Mouse (Mus musculus): ENCODE measurements at regions not wholly inside any gene's neighbourhood (a gene's known extent, or its start where the extent isn't known, plus 50 kb on each side); places are given as distances from the start of the nearest gene placed in this dataset.
A peak's percentile ranks its signal among the peaks of the same experiment; 100 is the strongest.

DNA sequence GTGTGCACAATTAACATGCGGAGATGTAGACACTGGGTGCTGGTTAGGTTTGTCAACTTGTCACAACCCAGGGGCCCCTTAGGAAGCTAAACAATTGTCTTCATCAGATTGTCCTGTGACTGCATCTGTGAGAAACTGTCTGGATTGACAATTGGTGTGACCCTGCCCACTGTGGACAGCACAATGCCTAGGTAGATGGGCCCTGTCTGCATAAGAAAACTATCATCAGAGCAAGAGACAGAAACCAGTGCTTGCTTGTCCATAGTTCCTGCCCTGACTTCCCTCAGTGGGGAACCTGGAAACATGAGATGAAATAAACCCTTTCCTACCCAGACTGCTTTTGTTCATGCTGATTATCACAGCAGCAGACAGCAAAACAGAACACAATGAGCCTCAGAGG, 63.5 kb upstream of the Tyw5 start:
- no peak for DNase-seq (ENCODE audit: low read depth, low spot score)

DNA sequence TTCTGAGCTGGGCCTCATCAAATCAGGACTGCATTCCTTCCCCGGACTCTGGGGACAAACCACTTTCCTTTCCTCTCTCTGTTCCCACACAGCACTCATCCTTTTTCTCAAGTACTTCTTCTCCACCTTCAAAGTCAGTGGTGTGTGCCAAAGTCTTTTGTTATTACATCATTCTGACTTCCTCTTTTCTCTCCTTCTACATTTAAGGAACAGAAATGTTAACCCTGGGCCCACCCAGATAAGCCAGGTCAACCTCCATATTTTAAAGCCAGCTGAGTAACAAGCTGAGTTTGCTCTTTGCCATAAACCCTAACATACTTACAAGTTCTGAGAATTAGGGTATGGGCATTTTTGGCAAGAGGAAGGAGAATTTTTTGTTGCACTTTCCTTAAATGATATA, 65.3 kb upstream of the Tyw5 start:
- no peak for DNase-seq (ENCODE audit: low read depth, low spot score)

DNA sequence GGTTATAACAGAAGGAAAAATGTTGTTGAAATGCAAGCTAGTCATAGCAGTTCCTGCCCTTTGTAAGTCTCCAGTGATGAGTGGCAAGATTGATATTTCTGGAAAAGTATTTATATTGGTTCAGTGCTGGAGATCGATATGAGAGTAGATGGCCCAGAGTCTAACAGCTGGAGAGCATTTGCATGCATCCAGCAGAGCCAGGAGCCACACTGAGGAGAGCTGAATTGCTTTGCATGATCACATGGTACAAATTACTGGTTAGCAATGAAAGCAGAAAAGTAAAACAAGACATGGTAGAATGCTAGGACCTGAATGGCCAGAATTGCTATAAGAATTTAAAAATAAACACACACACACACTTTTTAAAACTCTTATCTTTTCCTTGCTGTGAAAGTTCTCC, 70.8 kb upstream of the Tyw5 start:
- DNase-seq (ENCODE audit: low read depth, low spot score): no peak

DNA sequence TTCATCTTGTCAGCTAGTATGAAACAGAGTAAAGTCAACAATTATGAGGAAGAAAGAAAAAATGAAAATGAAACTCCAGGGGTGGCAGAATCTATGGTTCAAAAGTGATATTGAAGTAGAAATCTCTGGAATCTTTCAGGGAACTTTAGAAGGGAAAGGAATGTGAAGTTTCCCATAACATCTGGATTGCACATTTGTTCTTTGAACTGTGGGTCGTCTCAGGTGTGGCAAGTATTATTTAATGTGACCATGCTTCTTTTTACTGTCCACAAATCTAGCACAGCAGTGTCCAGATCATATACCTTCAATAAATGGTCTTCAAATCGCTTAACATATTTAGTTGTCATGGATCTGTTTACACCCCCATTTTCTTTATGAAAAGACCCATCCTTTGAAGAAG, 71.2 kb upstream of the Tyw5 start:
- DNase-seq (ENCODE audit: low read depth, low spot score): no peak

DNA sequence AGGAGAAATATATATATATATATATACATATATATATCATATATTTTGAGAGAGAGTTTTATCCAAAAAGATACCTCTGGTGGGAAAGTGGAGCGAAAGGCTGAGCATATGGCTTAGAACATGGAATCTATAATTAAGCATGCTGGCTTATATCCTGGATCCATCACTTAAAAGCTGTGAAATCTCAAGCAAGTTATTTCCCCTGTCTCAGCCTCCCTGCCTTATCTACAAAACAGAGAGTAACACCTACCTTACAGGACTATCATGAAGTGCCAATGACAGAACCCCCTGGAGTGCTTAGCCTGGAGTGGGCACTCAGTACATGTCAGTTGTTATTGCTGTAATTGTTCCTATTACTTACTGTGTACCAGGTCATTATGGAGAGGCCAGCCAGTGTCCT, 71.9 kb upstream of the Tyw5 start:
- DNase-seq (ENCODE audit: low read depth, low spot score): no peak

DNA sequence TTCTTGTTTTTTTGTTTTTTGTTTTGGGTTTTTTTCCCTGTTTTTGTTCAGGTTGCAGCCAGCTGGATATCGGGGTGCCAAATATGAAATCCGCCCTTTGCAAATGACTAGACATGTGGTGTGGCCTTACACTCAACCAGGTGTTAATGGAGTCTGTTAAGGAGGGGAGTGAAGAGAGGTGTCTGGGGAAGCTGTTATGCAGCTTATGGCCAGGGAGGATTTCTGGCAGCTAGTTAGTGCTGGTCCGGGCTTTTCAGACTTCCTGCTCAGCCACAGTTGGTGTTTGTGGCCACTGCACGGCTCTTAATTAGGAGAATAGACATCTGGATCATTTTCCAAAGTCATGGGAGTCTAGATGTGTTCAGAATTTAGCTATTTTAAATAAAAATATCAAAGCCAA, 72.7 kb upstream of the Tyw5 start:
- DNase-seq (ENCODE audit: low read depth, low spot score): no peak

DNA sequence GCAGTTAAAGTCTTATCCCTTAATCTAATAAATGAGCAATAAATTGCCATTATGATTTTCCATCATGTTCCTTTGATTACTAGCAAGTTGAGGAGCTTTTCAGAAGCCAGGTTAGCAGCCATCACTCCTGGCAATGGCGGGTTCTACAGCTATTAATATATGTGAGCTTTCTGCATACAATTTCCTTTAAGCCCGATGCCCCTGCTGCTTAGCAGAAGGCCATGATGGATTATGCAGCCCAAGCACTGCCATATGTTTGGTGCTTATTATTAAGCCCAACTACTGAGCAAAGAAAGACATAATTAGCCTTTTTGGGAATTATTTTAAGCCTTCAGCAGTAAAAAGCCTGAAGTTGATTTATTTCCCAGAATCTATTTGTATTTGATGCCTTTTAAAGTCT, 82.3 kb upstream of the Tyw5 start:
- no peak for DNase-seq (ENCODE audit: low read depth, low spot score)

DNA sequence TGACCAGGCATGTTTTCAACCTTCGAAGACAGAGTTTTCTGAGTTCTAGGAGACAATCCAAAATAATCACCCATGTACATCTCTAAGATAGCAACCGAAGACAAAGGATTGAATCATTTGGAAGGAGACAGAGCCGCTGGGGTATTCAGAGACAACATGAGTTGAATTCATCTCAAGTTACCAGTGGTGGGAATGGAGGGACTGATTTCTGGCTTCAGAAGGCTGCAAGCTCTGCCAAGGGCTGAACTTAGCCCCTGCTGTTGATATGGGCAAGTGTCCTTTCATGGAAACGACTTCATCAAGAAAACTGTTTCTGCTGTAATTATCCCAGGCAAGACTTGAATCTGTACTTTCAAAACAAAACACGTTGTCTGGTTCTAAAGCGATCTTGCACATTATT, 82.7 kb upstream of the Tyw5 start:
- DNase-seq (ENCODE audit: low read depth, low spot score): no peak

DNA sequence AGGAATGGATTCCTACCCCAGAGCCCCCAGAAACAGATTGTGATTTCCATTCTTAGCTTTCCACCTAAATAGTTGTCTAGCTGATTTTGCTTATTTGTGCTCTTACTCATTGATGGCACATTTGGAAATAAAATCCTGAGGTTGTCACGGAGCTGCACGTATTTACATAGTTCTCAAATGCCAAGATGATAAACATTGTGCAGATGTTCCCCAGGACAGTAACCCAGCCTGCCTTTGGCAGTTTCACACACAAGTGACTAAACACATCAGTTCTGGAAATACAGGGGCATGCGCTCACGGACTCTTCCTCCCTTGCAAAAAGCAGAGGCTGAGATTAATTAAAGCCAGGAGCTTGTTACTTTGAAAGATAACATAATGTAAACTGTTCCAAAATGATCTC, 83.1 kb upstream of the Tyw5 start:
- DNase-seq (ENCODE audit: low read depth, low spot score): no peak

DNA sequence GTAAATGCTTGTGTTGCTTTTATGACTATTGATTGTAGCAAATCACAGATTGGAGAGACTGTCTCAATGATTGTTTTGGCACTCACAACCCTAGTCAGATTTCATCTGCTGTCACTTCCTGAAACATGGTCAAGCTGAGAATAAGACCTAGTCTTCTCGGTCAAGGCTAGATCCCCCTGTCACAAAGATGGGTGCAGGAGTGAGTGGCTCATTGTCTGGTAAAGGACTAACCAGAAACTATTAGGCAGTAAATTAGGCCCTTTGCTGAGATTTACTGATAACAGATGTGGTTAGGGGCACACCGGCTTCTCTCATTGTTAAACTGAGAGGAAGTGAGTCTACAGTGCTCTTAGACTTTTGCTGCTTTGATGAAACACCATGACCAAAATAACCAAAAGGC, 85.8 kb upstream of the Tyw5 start:
- no peak for DNase-seq (ENCODE audit: low read depth, low spot score)

DNA sequence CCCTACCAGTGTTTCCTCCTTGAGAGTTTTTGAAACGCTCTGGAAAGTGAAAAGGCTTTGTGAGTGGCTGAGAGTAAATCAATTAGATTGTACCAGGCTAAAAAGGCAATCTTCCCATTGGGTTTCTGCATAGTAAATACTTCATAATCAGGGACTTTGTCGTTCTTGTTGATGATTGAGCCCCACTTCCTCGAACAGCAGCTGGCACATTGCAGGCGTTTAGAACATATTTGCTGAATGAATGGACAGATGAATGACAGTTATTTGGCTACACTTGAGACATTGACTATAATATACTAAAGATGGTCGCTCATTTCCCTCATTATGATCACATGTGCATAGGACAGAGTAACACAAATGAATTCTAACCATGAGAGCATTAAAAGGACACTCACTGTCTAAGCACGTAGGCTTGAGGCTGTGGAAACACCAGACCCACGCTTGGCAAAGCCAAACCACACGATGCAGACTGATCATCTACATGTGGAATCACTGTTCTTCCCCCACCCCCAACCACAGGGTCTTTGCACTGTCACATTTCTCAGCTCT, 90.7 kb upstream of the Tyw5 start:
- DNase-seq (ENCODE audit: low read depth, low spot score): no peak

DNA sequence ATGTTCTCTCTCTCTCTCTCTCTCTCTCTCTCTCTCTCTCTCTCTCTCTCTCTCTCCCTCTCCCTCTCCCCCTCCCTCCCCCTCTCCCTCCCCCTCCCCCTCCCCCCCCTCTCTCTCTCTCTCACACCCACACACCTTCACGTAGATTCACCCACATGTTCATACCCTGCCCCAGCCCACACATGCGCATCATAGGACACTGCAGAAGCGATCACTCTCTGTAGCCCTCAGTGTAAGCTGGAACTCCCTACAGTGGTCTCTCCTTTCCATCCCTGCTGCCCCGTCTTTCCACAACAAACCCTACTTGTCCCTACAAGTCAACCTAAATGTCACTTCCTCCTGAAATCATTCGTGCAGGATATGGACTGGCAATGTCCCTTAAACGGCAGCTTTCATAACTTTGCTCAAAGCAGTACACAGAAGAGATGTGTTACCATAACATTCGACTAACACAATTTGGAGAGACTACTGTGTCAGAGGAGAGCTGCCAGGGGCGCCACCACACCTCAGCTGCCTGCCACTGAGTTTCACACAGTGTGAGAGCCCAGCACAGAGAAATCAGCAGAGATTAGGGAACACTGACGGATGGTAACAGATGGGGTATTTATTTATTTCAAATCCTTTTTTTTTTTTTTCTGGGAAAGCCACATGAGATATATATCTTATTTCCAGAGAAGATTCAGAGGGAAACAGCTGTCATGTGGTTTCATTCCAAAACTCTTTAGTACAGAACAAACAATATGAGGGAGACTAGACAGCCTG, 103.6 kb upstream of the Tyw5 start:
- peak; percentile 34 for DNase-seq (ENCODE audit: low read depth, low spot score)

DNA sequence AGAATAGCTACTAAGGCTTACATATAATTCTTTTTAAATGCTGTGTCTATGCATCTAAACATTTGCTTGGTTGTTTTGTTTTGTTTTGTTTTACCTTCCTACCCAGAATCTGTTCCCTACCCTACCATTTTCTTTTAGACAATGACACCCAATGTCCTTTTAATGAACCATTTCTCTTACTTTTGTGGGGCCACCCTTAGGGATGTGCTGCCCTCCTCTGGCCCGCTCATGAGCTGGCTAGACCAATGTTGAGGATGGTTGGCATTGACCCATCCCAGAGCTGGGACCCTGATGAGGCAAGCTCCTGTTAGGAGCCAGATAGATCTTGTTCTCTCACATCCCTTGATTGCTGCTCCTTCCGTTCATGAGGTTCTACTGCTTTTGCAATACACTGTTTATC, 105.0 kb upstream of the Tyw5 start:
- DNase-seq (ENCODE audit: low read depth, low spot score): no peak

DNA sequence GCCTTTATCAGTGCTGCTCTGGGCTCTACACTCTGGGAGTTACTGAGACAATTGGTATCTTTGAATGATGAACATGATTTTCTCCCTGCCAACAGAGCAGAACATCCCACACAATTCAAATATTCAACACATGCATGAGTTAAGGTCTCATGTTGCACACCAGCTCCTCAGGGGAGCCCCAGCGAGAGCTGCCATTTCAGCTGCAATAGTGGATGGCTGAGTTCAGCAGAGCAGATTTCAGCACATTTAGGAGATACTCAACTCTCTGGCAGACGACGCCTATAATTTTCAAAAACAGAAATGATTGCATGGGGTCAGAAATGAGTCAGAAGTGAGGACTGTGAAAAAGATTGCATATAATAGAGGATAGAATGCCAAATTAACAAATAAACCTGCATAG, 105.6 kb upstream of the Tyw5 start:
- DNase-seq (ENCODE audit: low read depth, low spot score): no peak

DNA sequence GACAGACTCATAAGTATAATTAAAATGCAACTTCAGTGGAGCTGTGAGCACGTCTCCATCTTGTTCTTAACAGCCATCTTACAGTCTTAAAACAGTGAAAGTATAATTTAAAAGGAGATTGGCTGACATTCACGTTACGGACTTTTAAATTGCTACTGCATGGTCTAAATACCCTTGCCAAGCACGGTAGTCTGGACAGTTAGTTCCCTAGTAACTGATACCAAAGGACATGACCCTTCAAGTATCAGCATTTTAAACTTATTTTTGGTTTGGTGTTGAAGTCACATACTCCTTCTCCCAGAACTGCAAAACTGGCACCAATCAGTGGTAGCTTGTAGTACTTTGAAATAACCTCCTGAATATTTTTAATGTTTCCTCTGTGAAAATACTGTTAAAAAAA, 119.1 kb upstream of the Tyw5 start:
- DNase-seq (ENCODE audit: low read depth, low spot score): no peak

DNA sequence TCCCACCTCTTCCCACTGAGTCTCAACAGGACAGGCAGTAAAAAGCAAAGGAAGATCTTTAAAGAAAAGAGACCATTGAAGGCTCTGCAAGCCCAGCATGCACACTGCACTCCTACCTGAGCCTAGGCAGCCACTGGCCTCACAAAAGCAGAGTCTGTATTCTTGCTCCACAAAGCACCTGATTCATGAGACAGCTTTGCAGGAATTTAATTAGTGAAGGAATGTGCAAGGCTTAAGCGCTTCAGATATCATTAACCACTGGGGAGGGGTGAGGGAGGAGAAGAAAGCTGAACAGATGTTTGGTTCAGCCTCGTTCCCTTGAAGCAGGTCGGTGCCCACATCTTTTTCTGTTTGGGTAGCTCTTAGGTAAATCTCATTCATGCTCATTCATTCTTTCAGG, 121.8 kb upstream of the Tyw5 start:
- DNase-seq (ENCODE audit: low read depth, low spot score): no peak

DNA sequence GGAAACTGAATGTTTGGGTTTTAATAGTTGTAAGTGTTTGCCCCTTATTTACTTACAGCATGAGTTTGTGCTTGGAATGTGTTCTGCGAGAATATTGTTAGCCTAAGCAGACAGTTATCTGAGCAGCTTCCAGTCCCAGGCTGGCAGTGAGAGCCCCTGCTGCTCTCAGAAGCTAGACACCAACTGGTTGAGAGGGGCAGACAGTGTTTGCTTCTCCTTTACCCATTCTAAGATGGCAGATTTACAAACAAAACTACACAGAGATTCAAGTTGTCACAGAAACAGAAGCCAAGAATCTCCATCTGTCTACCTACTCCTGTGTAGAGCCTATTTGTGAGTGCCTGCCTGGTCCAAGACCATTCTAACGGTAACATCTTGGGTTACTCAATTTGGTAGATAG, 122.4 kb upstream of the Tyw5 start:
- DNase-seq (ENCODE audit: low read depth, low spot score): peak; percentile 70

DNA sequence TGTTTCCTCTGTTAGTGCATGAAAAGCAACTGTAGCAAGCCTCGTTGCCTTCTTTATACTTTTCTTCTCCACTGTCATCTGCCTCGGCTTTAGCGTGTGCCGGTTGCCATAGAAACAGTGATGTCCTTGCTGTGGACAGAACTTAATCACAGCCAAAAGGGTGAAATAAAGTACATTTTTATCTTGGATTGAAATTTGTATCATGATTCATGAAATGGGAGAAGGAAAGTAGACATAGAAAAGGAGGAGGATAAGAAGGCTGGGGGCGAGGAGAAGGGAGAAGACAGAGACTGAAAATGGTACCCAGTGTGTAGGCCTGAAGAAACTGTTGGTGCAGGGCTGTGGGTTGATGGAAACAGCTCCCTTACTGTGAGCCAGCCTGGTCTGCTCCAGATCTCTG, 130.5 kb upstream of the Tyw5 start:
- peak; percentile 22 for DNase-seq (ENCODE audit: low read depth, low spot score)

DNA sequence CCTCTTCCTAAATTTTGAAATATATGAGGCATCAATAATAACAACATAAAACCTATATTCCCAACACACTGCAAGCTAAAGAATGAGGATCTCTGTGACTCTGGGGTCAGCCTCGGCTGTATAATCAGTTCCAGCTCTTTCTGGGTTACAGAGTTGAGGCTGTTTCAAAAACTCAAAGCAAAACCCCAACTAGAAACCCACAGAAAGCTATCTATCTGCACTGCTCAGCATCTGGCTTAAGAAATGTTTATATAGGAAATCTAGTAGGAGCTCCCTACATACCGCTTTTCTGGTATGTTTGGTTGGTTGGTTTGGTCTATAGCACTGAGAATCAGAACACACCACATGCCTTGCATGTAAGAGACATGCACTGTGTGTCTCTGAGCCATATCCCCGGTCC, 137.8 kb upstream of the Tyw5 start:
- DNase-seq (ENCODE audit: low read depth, low spot score): no peak

DNA sequence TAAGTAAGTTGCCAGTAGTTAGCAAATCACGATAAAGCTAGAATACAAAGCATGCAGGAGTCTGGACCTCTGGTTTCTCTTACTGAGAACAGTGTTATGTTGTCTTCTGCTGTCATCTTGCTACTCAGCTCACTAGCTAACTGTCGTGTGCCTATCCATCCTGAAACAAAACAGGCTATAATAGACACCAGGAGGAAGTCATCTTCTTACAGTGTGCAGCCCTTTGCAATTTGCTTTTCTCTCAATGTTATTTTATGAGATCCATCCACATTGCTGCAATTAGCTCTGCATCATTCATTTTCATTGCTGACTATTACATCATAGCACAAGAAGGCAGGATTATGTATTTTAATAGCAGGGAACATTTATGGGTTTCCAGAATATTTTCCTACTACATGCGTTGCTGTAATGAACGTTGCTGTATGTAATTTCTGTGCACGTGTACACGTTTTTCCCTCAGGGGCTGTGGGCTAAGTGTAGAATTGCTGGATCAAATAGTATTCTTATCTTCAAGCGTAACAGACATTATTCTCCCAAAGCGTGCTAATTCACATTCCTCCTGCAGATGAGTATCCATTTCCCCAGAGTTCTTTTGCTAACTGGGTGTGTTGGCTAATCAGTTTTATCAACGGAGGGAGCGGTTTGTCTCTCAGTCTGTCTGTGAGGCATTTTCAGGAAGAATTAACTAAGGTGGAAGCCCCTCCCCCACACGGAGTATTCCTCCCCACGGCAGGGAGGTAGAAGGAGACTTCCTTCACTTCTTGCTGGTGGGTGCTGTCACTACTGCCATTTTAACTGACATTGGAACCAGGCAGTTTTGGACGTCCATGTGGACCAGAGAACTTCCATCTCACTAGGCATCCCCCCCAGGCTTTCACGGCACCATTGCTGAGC, 139.1 kb upstream of the Tyw5 start:
- DNase-seq (ENCODE audit: low read depth, low spot score): no peak

DNA sequence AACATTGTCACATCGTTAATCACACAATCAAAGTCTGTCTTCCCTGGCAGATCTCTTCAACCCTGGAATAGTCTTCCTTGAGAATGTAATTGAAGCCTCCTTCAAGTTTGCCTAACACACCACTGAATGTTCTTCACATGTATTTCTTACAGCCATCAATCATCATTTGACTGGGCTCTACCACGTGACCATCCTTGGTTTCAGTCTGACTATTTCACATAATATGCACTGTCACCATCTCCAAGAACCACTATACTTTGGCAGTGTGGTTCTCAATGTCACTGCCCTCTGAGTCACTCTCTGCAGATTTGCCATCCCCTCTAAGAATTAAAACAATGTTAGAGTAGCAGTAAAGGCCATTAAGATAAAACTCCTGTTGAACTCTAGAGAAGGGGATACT, 154.6 kb upstream of the Tyw5 start:
- DNase-seq (ENCODE audit: low read depth, low spot score): no peak

DNA sequence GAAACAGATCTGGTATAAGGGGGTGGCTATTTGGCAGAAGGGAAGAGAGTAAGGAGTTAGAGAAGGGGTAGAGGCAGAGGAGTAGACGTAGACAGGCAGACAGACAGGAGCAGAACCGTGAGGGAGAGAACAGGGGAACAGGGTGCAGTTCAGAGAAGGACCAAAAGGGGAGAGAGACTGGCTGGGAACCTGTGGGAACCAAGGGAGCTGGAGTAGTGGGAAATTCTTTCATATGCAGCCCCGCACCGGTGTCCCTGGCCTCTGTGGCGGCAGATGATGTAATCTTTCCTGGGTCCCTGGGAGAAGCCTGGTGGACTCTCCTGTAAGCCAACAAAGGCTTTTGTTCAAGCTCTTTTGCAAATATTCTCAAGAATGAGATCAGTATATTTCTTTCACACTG, 157.8 kb upstream of the Tyw5 start:
- no peak for DNase-seq (ENCODE audit: low read depth, low spot score)

DNA sequence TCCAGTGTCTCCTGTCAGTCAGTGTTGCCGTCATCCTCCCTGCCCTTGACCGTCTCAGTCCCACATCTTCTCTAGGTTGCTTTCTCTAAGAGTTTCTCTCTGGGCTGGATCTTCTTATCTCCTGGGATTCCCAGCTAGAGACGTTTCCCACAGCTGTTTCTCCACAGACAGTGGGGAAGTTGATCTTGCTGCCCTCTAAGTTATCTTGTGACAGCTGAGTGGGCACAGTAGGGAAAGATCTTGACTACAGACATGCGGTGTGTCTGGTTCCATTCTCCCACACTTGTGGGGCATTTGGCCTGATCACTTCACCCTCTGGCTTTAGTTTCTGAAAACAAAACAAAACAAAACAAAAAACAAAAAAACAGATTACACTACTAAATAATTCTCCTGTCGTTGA, 165.2 kb upstream of the Tyw5 start:
- DNase-seq (ENCODE audit: low read depth, low spot score): no peak
